15 mouse cellular contexts compared by ENCODE assay signal in genomic region chr5:24413042-24413693, GRCm38 (mm10). TPM values are rescaled to one million over a fixed set of nuclear protein-coding genes. Genes with fewer than 3 reads are reported as not detected.
DNase-seq lines count a peak whose midpoint lies in the region; ATAC-seq and TF ChIP-seq lines count a peak whose summit lies in the region.
"Had no signal": no experiment of that assay in that cellular context is flagged by ENCODE, and none has a peak within 500 bp of the region (broad histone marks: within the 10 kb centered on the region; RNA-seq: fewer than 3 reads in every experiment).

Gene Asic3 (plus strand): TSS chr5:24413392.

- no peaks in the 10 kb centered on the region for H3K9me3 ChIP-seq in neural tube, embryonic 13.5 days
- H3K9me3 ChIP-seq in neural tube, embryonic 15.5 days (replicated peaks), result no peaks in the 10 kb centered on the region
- no peaks in the 10 kb centered on the region for H3K9me3 ChIP-seq in embryonic facial prominence, embryonic 11.5 days (replicated peaks; ENCODE audit: control insufficient read depth, low read length)
- H3K9me3 ChIP-seq in kidney, postnatal 0 days (replicated peaks; ENCODE audit: low read length), result no peaks in the 10 kb centered on the region
- H3K9me3 ChIP-seq: liver, embryonic 13.5 days; megakaryocyte, embryonic 14.5 days had no signal

- no peak within 1 kb of the TSS for H3K4me3 ChIP-seq in neural tube, embryonic 13.5 days
- no peak within 1 kb of the TSS for H3K4me3 ChIP-seq in neural tube, embryonic 15.5 days (replicated peaks)
- H3K4me3 ChIP-seq in embryonic facial prominence, embryonic 11.5 days (ENCODE audit: low read depth, low read length), result no peak within 1 kb of the TSS
- no peak within 1 kb of the TSS for H3K4me3 ChIP-seq in kidney, postnatal 0 days (replicated peaks; ENCODE audit: low read depth, low read length)
- H3K4me3 ChIP-seq: liver, embryonic 13.5 days; megakaryocyte, embryonic 14.5 days had no signal

- TF ChIP-seq CTCF in kidney, postnatal 0 days (IDR thresholded peaks at IDR 0.05; ENCODE audit: low read depth), result no peak

- ATAC-seq in neural tube, embryonic 13.5 days (ENCODE audit: low read depth), result no peak
- no peak for ATAC-seq in neural tube, embryonic 15.5 days (ENCODE audit: low FRiP score)
- no peak for ATAC-seq in embryonic facial prominence, embryonic 11.5 days (replicated peaks; ENCODE audit: insufficient number of reproducible peaks, low FRiP score, low TSS enrichment, low read depth)
- ATAC-seq in kidney, postnatal 0 days (replicated peaks; ENCODE audit: low FRiP score, low read depth), result no peak; the same call in 1 of the 2 replicates
- ATAC-seq: forebrain, postnatal 0 days; lung, postnatal 0 days had no signal

- H3K9ac ChIP-seq in neural tube, embryonic 13.5 days, result no peak within 1 kb of the TSS
- H3K9ac ChIP-seq in neural tube, embryonic 15.5 days (replicated peaks), result no peak within 1 kb of the TSS
- peak within 1 kb of the TSS; percentile 10; the same call in 1 of the 2 replicates for H3K9ac ChIP-seq in embryonic facial prominence, embryonic 11.5 days (replicated peaks; ENCODE audit: low read length)
- no peak within 1 kb of the TSS for H3K9ac ChIP-seq in kidney, postnatal 0 days (ENCODE audit: low read depth, low read length)
- H3K9ac ChIP-seq: forebrain, postnatal 0 days; liver, embryonic 13.5 days had no signal

- peak; percentile 35 for DNase-seq in embryonic facial prominence, embryonic 11.5 days (ENCODE audit: low spot score)
- peak; percentile 29 for DNase-seq in kidney, postnatal 0 days (ENCODE audit: low spot score)
- peak; percentile 64 for DNase-seq in yolk sac, embryonic 10.5 days (ENCODE audit: low spot score)
- no peak for DNase-seq in adrenal gland, postnatal 4 days (ENCODE audit: low spot score in 2 of 2)
- no peak for DNase-seq in gastrocnemius, postnatal 4 days (ENCODE audit: low spot score in 2 of 2)
- DNase-seq: adrenal gland, adult 2 months; forebrain, postnatal 0 days; heart, postnatal 36 days; liver, embryonic 13.5 days; right cerebral cortex, postnatal 25 days; thymus, adult 18-20 months had no signal

- H3K4me1 ChIP-seq in neural tube, embryonic 13.5 days (replicated peaks), result peaks cover 21% of the 10 kb centered on the region
- H3K4me1 ChIP-seq in neural tube, embryonic 15.5 days, result peaks cover 12% of the 10 kb centered on the region
- H3K4me1 ChIP-seq in embryonic facial prominence, embryonic 11.5 days (ENCODE audit: control insufficient read depth, insufficient read depth, low read length), result no peaks in the 10 kb centered on the region
- H3K4me1 ChIP-seq in kidney, postnatal 0 days (replicated peaks; ENCODE audit: insufficient read depth, low read length), result peaks cover 11% of the 10 kb centered on the region

- no peaks in the 10 kb centered on the region for H3K27me3 ChIP-seq in neural tube, embryonic 13.5 days
- no peaks in the 10 kb centered on the region for H3K27me3 ChIP-seq in neural tube, embryonic 15.5 days (replicated peaks)
- H3K27me3 ChIP-seq in embryonic facial prominence, embryonic 11.5 days (ENCODE audit: control insufficient read depth, insufficient read depth, low read length), result no peaks in the 10 kb centered on the region
- H3K27me3 ChIP-seq in kidney, postnatal 0 days (ENCODE audit: insufficient read depth, low read length), result no peaks in the 10 kb centered on the region

- H3K27ac ChIP-seq in neural tube, embryonic 13.5 days (replicated peaks), result 0 out of 2 replicates have a peak within 1 kb of the TSS, but pooled peaks have one; percentile 42
- H3K27ac ChIP-seq in neural tube, embryonic 15.5 days (replicated peaks), result no peak within 1 kb of the TSS
- no peak within 1 kb of the TSS for H3K27ac ChIP-seq in embryonic facial prominence, embryonic 11.5 days (replicated peaks; ENCODE audit: low read depth, low read length)
- H3K27ac ChIP-seq in kidney, postnatal 0 days, result no peak within 1 kb of the TSS
- H3K27ac ChIP-seq: liver, embryonic 13.5 days had no signal

- no peak within 1 kb of the TSS for H3K4me2 ChIP-seq in neural tube, embryonic 13.5 days
- no peak within 1 kb of the TSS for H3K4me2 ChIP-seq in neural tube, embryonic 15.5 days
- no peak within 1 kb of the TSS for H3K4me2 ChIP-seq in embryonic facial prominence, embryonic 11.5 days (ENCODE audit: low read depth, low read length)
- no peak within 1 kb of the TSS for H3K4me2 ChIP-seq in kidney, postnatal 0 days (ENCODE audit: low read length)
- H3K4me2 ChIP-seq: liver, embryonic 13.5 days had no signal

- WGBS in neural tube, embryonic 13.5 days, result 56% methylated on average over 11 of the region's 11 CpGs
- 52% methylated on average over 11 of the region's 11 CpGs for WGBS in neural tube, embryonic 15.5 days
- 38% methylated on average over 11 of the region's 11 CpGs for WGBS in embryonic facial prominence, embryonic 11.5 days
- WGBS in kidney, postnatal 0 days, result 18% methylated on average over 11 of the region's 11 CpGs

- peaks cover 15% of the 10 kb centered on the region for H3K36me3 ChIP-seq in neural tube, embryonic 13.5 days
- peaks cover 3% of the 10 kb centered on the region for H3K36me3 ChIP-seq in neural tube, embryonic 15.5 days
- no peaks in the 10 kb centered on the region for H3K36me3 ChIP-seq in embryonic facial prominence, embryonic 11.5 days (replicated peaks; ENCODE audit: control insufficient read depth, insufficient read depth, low read depth, low read length)
- 0 out of 2 replicates have a peak, but pooled peaks cover 6% of the 10 kb centered on the region for H3K36me3 ChIP-seq in kidney, postnatal 0 days (ENCODE audit: insufficient read depth, low read length)

RNA-seq across cellular contexts. Expression of gene Asic3, which starts in this region (rescaled TPM):
- polyA plus RNA-seq in neural tube, embryonic 13.5 days (2015; fragmentation: Nextera tagmentation; extraction: Ambion mirVana), result 1.8 and 3.0 TPM in 2 replicates
- polyA plus RNA-seq in neural tube, embryonic 15.5 days (2015; fragmentation: Nextera tagmentation; extraction: Ambion mirVana), result 1.6 and 2.4 TPM in 2 replicates
- 0.42 and 0.45 TPM in 2 replicates for polyA plus RNA-seq in embryonic facial prominence, embryonic 11.5 days (2014; fragmentation: Nextera tagmentation; extraction: Ambion mirVana)
- 0.40 and 0.46 TPM in 2 replicates for polyA plus RNA-seq in kidney, postnatal 0 days (2015; fragmentation: Nextera tagmentation; extraction: Ambion mirVana)
- under 1 TPM; 0.20 to 0.22 TPM for total RNA-seq in adrenal gland, postnatal 4 days (2021)
- total RNA-seq in gastrocnemius, postnatal 4 days (2021), result under 1 TPM; 0.22 to 0.52 TPM
- total RNA-seq: forebrain, postnatal 0 days; heart, postnatal 36 days had no signal
- polyA plus RNA-seq: liver, embryonic 13.5 days had no signal

Comparison
In these comparisons a context has a peak if more than half of its experiments do, and no peak if none do; other contexts are left out.
1. Peak in DNase-seq and H3K9ac ChIP-seq in embryonic facial prominence, embryonic 11.5 days; RNA of the gene not detected or under 1 TPM.
2. Peak in DNase-seq in kidney, postnatal 0 days; RNA of the gene not detected or under 1 TPM.